Mouse (Mus musculus): ENCODE data around the gene Primpol. TPM values are rescaled to one million over a fixed set of nuclear protein-coding genes. Genes with fewer than 3 reads are reported as not detected.

The Primpol gene
- 15.5 and 15.8 TPM in 2 replicates for polyA plus RNA-seq (2014; fragmentation: Nextera tagmentation; extraction: Ambion mirVana)

- peak; percentile 97 for ATAC-seq (ENCODE audit: insufficient number of reproducible peaks, insufficient read depth, low FRiP score, low read depth)
- WGBS: under 1% methylated on average over 54 of the region's 54 CpGs
Observed at GRCm38 (mm10) chr8:46616879-46617689, at the start of gene Primpol, which contains the start of gene Casp3. Primpol (minus strand) TSS chr8:46617212. Casp3 (plus strand) TSS chr8:46617291.

GRCm38 (mm10) chr8:46655919-46656318, 38.9 kb upstream of the Primpol start:
- Histone ChIP-seq H3K4me3 (ENCODE audit: low read depth, low read length) (no peak overlapping the region), H3K27me3 (ENCODE audit: control insufficient read depth, insufficient read depth, low read length) (no peaks in the 10 kb centered on the region), H3K27ac (ENCODE audit: low read length) (no peak overlapping the region), H3K9ac (replicated peaks; ENCODE audit: low read depth, low read length) (no peak overlapping the region), H3K4me1 (ENCODE audit: control insufficient read depth, insufficient read depth, low read length) (no peaks in the 10 kb centered on the region), H3K9me3 (ENCODE audit: control insufficient read depth, low read depth, low read length) (no peaks in the 10 kb centered on the region), H3K4me2 (replicated peaks; ENCODE audit: low read depth, low read length) (no peak overlapping the region), H3K36me3 (ENCODE audit: control insufficient read depth, insufficient read depth, low read length) (no peaks in the 10 kb centered on the region)
- 58% methylated on average over 2 of the region's 2 CpGs for WGBS
- ATAC-seq (ENCODE audit: insufficient number of reproducible peaks, insufficient read depth, low FRiP score, low read depth): no peak

More at GRCm38 (mm10) chr8:46616879-46617689, at the start of gene Primpol, which contains the start of gene Casp3:
- Histone ChIP-seq H3K4me3 (ENCODE audit: low read depth, low read length) (peak within 1 kb of the TSS; percentile 76), H3K4me1 (ENCODE audit: control insufficient read depth, insufficient read depth, low read length) (peaks cover 11% of the 10 kb centered on the region), H3K9me3 (ENCODE audit: control insufficient read depth, low read depth, low read length) (no peaks in the 10 kb centered on the region), H3K9ac (replicated peaks; ENCODE audit: low read depth, low read length) (peak within 1 kb of the TSS; percentile 83), H3K27me3 (ENCODE audit: control insufficient read depth, insufficient read depth, low read length) (no peaks in the 10 kb centered on the region), H3K36me3 (ENCODE audit: control insufficient read depth, insufficient read depth, low read length) (no peaks in the 10 kb centered on the region), H3K27ac (ENCODE audit: low read length) (peak within 1 kb of the TSS; percentile 88), H3K4me2 (replicated peaks; ENCODE audit: low read depth, low read length) (peak within 1 kb of the TSS; percentile 97)

GRCm38 (mm10) chr8:46651872-46652271, 34.9 kb upstream of the Primpol start:
- Histone ChIP-seq H3K9ac (replicated peaks; ENCODE audit: low read depth, low read length) (no peak overlapping the region), H3K4me1 (ENCODE audit: control insufficient read depth, insufficient read depth, low read length) (no peaks in the 10 kb centered on the region), H3K4me2 (replicated peaks; ENCODE audit: low read depth, low read length) (no peak overlapping the region), H3K27ac (ENCODE audit: low read length) (no peak overlapping the region), H3K27me3 (ENCODE audit: control insufficient read depth, insufficient read depth, low read length) (no peaks in the 10 kb centered on the region), H3K4me3 (ENCODE audit: low read depth, low read length) (no peak overlapping the region), H3K36me3 (ENCODE audit: control insufficient read depth, insufficient read depth, low read length) (no peaks in the 10 kb centered on the region), H3K9me3 (ENCODE audit: control insufficient read depth, low read depth, low read length) (no peaks in the 10 kb centered on the region)
- 66% methylated on average over 9 of the region's 9 CpGs for WGBS
- no peak for ATAC-seq (ENCODE audit: insufficient number of reproducible peaks, insufficient read depth, low FRiP score, low read depth)

GRCm38 (mm10) chr8:46648421-46648820, 31.4 kb upstream of the Primpol start:
- no peak overlapping the region for H3K27ac ChIP-seq (ENCODE audit: low read length)
- no peaks in the 10 kb centered on the region for H3K27me3 ChIP-seq (ENCODE audit: control insufficient read depth, insufficient read depth, low read length)
- H3K4me1 ChIP-seq (ENCODE audit: control insufficient read depth, insufficient read depth, low read length): no peaks in the 10 kb centered on the region
- H3K9me3 ChIP-seq (ENCODE audit: control insufficient read depth, low read depth, low read length): no peaks in the 10 kb centered on the region
- ATAC-seq (ENCODE audit: insufficient number of reproducible peaks, insufficient read depth, low FRiP score, low read depth): no peak
- H3K9ac ChIP-seq (replicated peaks; ENCODE audit: low read depth, low read length): no peak overlapping the region
- H3K4me3 ChIP-seq (ENCODE audit: low read depth, low read length): no peak overlapping the region
- H3K4me2 ChIP-seq (replicated peaks; ENCODE audit: low read depth, low read length): no peak overlapping the region
- WGBS: 81% methylated on average over 4 of the region's 4 CpGs
- no peaks in the 10 kb centered on the region for H3K36me3 ChIP-seq (ENCODE audit: control insufficient read depth, insufficient read depth, low read length)

GRCm38 (mm10) chr8:46641272-46641671, 24.3 kb upstream of the Primpol start:
- Histone ChIP-seq H3K4me1 (ENCODE audit: control insufficient read depth, insufficient read depth, low read length) (no peaks in the 10 kb centered on the region), H3K9me3 (ENCODE audit: control insufficient read depth, low read depth, low read length) (no peaks in the 10 kb centered on the region), H3K4me2 (replicated peaks; ENCODE audit: low read depth, low read length) (no peak overlapping the region), H3K4me3 (ENCODE audit: low read depth, low read length) (no peak overlapping the region), H3K27ac (ENCODE audit: low read length) (no peak overlapping the region), H3K9ac (replicated peaks; ENCODE audit: low read depth, low read length) (no peak overlapping the region), H3K36me3 (ENCODE audit: control insufficient read depth, insufficient read depth, low read length) (peaks cover 14% of the 10 kb centered on the region), H3K27me3 (ENCODE audit: control insufficient read depth, insufficient read depth, low read length) (no peaks in the 10 kb centered on the region)
- ATAC-seq (ENCODE audit: insufficient number of reproducible peaks, insufficient read depth, low FRiP score, low read depth): no peak
- 85% methylated on average over 5 of the region's 5 CpGs for WGBS

GRCm38 (mm10) chr8:46639852-46640251, 22.8 kb upstream of the Primpol start:
- WGBS: 79% methylated on average over 5 of the region's 5 CpGs
- no peak overlapping the region for H3K4me2 ChIP-seq (replicated peaks; ENCODE audit: low read depth, low read length)
- H3K36me3 ChIP-seq (ENCODE audit: control insufficient read depth, insufficient read depth, low read length): peaks cover 27% of the 10 kb centered on the region
- no peaks in the 10 kb centered on the region for H3K4me1 ChIP-seq (ENCODE audit: control insufficient read depth, insufficient read depth, low read length)
- H3K27me3 ChIP-seq (ENCODE audit: control insufficient read depth, insufficient read depth, low read length): no peaks in the 10 kb centered on the region
- H3K27ac ChIP-seq (ENCODE audit: low read length): no peak overlapping the region; the same call in 1 of the 2 replicates
- H3K4me3 ChIP-seq (ENCODE audit: low read depth, low read length): no peak overlapping the region
- ATAC-seq (ENCODE audit: insufficient number of reproducible peaks, insufficient read depth, low FRiP score, low read depth): no peak
- no peak overlapping the region for H3K9ac ChIP-seq (replicated peaks; ENCODE audit: low read depth, low read length)
- H3K9me3 ChIP-seq (ENCODE audit: control insufficient read depth, low read depth, low read length): no peaks in the 10 kb centered on the region

- Histone ChIP-seq H3K4me2 (replicated peaks; ENCODE audit: low read depth, low read length) (no peak overlapping the region), H3K9me3 (ENCODE audit: control insufficient read depth, low read depth, low read length) (no peaks in the 10 kb centered on the region)
- peak; percentile 58; the same call in 1 of the 2 replicates for ATAC-seq (ENCODE audit: insufficient number of reproducible peaks, insufficient read depth, low FRiP score, low read depth)
Observed at GRCm38 (mm10) chr8:46639010-46639571, 22.1 kb upstream of the Primpol start.

GRCm38 (mm10) chr8:46630932-46631331, 13.9 kb upstream of the Primpol start:
- peaks cover under 1% of the 10 kb centered on the region; the same call in 1 of the 2 replicates for H3K4me1 ChIP-seq (ENCODE audit: control insufficient read depth, insufficient read depth, low read length)
- WGBS: 93% methylated on average over 4 of the region's 4 CpGs

More at GRCm38 (mm10) chr8:46639010-46639571, 22.1 kb upstream of the Primpol start:
- Histone ChIP-seq H3K4me3 (ENCODE audit: low read depth, low read length) (no peak overlapping the region), H3K36me3 (ENCODE audit: control insufficient read depth, insufficient read depth, low read length) (peaks cover 33% of the 10 kb centered on the region), H3K27ac (ENCODE audit: low read length) (no peak overlapping the region), H3K4me1 (ENCODE audit: control insufficient read depth, insufficient read depth, low read length) (no peaks in the 10 kb centered on the region), H3K27me3 (ENCODE audit: control insufficient read depth, insufficient read depth, low read length) (no peaks in the 10 kb centered on the region), H3K9ac (replicated peaks; ENCODE audit: low read depth, low read length) (no peak overlapping the region)
- 44% methylated on average over 6 of the region's 6 CpGs for WGBS

More at GRCm38 (mm10) chr8:46630932-46631331, 13.9 kb upstream of the Primpol start:
- Histone ChIP-seq H3K9ac (replicated peaks; ENCODE audit: low read depth, low read length) (no peak overlapping the region), H3K27ac (ENCODE audit: low read length) (no peak overlapping the region), H3K9me3 (ENCODE audit: control insufficient read depth, low read depth, low read length) (no peaks in the 10 kb centered on the region), H3K27me3 (ENCODE audit: control insufficient read depth, insufficient read depth, low read length) (no peaks in the 10 kb centered on the region), H3K4me2 (replicated peaks; ENCODE audit: low read depth, low read length) (no peak overlapping the region), H3K4me3 (ENCODE audit: low read depth, low read length) (no peak overlapping the region), H3K36me3 (ENCODE audit: control insufficient read depth, insufficient read depth, low read length) (peaks cover 43% of the 10 kb centered on the region)
- ATAC-seq (ENCODE audit: insufficient number of reproducible peaks, insufficient read depth, low FRiP score, low read depth): no peak
